Mouse (Mus musculus): ENCODE measurements around the gene Sema4b. TPM values are rescaled to one million over a fixed set of nuclear protein-coding genes. Genes with fewer than 3 reads are reported as not detected.

Gene Sema4b
- total and polyA plus RNA-seq, 2 experiments from 2014 or later, result 11.7 to 17.5 TPM

DNA sequence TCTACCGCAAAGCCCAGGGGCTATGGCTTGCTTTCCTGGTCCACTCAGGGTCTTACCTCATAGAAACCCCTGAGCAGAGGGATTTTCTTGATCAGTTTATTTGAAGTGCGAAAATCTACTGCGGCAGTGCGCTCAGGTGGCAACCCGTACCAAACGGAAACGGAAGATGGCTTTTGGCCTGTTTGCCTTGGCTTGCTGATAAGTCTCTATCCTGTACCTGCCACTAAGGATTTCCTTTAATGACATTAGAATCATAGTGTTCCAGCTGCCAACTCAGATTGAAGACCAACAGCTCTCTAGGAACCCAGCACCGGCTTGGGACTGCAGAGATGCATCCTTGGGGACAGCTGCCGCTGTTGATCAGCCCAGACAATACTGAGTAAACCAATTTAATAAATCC lies 47.2 kb downstream of the Sema4b start:
- no peak overlapping the region for H3K4me3 ChIP-seq (ENCODE audit: low read depth, low read length)
- H3K27me3 ChIP-seq (ENCODE audit: control insufficient read depth, insufficient read depth, low read length), result no peaks in the 10 kb centered on the region
- H3K27ac ChIP-seq (ENCODE audit: low read depth), result no peak overlapping the region
- H3K9me3 ChIP-seq (replicated peaks; ENCODE audit: control insufficient read depth, low read length), result no peaks in the 10 kb centered on the region
- no peak for ATAC-seq (ENCODE audit: insufficient read depth, low read depth)
- no peak for DNase-seq (ENCODE audit: low spot score)
- peaks cover 13% of the 10 kb centered on the region; the same call in 1 of the 2 replicates for H3K4me1 ChIP-seq (ENCODE audit: control insufficient read depth, insufficient read depth)
- 67% methylated on average over 9 of the region's 9 CpGs for WGBS
- peaks cover 15% of the 10 kb centered on the region for H3K36me3 ChIP-seq (replicated peaks; ENCODE audit: control insufficient read depth, insufficient read depth, low read length)
- H3K9ac ChIP-seq (replicated peaks; ENCODE audit: low read depth, low read length), result no peak overlapping the region; the same call in 1 of the 2 replicates
- H3K4me2 ChIP-seq (ENCODE audit: low read depth, low read length), result peak overlapping the region; percentile 22; the same call in 1 of the 2 replicates
- TF ChIP-seq CTCF (IDR thresholded peaks at IDR 0.05; ENCODE audit: low read depth) (no peak), EP300 (IDR thresholded peaks at IDR 0.05; ENCODE audit: low read depth) (no peak)

DNA sequence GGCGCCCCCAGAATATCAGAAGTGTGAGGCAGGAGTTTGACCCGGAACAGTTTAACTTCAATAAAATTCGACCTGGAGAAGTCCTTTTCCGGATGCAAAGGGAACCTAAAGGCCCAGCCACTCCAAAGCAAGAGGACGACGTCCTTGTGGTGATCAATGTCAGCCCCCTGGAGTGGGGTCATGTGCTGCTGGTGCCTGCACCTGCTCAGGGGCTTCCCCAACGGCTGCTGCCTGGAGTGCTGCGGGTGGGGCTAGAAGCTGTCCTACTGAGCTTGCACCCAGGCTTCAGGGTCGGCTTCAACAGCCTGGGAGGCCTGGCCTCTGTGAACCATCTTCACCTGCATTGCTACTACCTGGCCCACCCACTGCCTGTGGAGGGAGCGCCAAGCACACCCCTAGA lies 51.9 kb downstream of the Sema4b start:
- H3K27me3 ChIP-seq (ENCODE audit: control insufficient read depth, insufficient read depth, low read length), result no peaks in the 10 kb centered on the region
- DNase-seq (ENCODE audit: low spot score), result no peak
- H3K4me2 ChIP-seq (ENCODE audit: low read depth, low read length), result no peak overlapping the region
- H3K9ac ChIP-seq (replicated peaks; ENCODE audit: low read depth, low read length), result no peak overlapping the region
- WGBS, result 86% methylated on average over 10 of the region's 10 CpGs
- H3K9me3 ChIP-seq (replicated peaks; ENCODE audit: control insufficient read depth, low read length), result no peaks in the 10 kb centered on the region
- peaks cover 7% of the 10 kb centered on the region; the same call in 1 of the 2 replicates for H3K4me1 ChIP-seq (ENCODE audit: control insufficient read depth, insufficient read depth)
- peaks cover 22% of the 10 kb centered on the region for H3K36me3 ChIP-seq (replicated peaks; ENCODE audit: control insufficient read depth, insufficient read depth, low read length)
- TF ChIP-seq EP300 (IDR thresholded peaks at IDR 0.05; ENCODE audit: low read depth) (no peak), CTCF (IDR thresholded peaks at IDR 0.05; ENCODE audit: low read depth) (no peak)
- no peak overlapping the region for H3K27ac ChIP-seq (ENCODE audit: low read depth)
- ATAC-seq (ENCODE audit: insufficient read depth, low read depth), result no peak
- H3K4me3 ChIP-seq (ENCODE audit: low read depth, low read length), result no peak overlapping the region

DNA sequence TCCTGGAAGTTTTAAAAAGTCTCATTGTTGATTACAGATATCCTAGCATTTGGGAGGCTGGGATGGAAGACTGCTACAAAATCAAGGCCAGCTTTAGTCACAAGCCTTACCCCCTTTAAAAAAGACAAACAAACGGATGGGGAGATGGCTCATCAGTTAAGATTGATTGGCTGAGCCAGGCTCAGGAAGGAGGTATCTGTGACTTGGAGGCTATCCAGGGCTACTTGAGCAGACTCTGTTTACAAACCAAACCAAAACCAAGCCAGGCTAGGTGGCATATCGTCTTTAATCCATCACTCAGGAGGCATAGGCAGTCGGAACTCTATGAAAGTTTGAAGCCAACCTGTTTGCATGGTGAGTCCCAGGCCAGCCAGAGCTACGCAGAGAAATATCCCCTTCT lies 55.0 kb downstream of the Sema4b start:
- DNase-seq (ENCODE audit: low spot score) (no peak), ATAC-seq (ENCODE audit: insufficient read depth, low read depth) (no peak)
- TF ChIP-seq CTCF (IDR thresholded peaks at IDR 0.05; ENCODE audit: low read depth) (no peak), EP300 (IDR thresholded peaks at IDR 0.05; ENCODE audit: low read depth) (no peak)
- Histone ChIP-seq H3K27ac (ENCODE audit: low read depth) (no peak overlapping the region), H3K4me1 (ENCODE audit: control insufficient read depth, insufficient read depth) (0 out of 2 replicates have a peak, but pooled peaks cover 3% of the 10 kb centered on the region), H3K36me3 (replicated peaks; ENCODE audit: control insufficient read depth, insufficient read depth, low read length) (peaks cover 22% of the 10 kb centered on the region), H3K27me3 (ENCODE audit: control insufficient read depth, insufficient read depth, low read length) (no peaks in the 10 kb centered on the region), H3K4me2 (ENCODE audit: low read depth, low read length) (no peak overlapping the region), H3K9ac (replicated peaks; ENCODE audit: low read depth, low read length) (no peak overlapping the region), H3K4me3 (ENCODE audit: low read depth, low read length) (no peak overlapping the region), H3K9me3 (replicated peaks; ENCODE audit: control insufficient read depth, low read length) (no peaks in the 10 kb centered on the region)
- WGBS, result 79% methylated on average over 4 of the region's 4 CpGs

DNA sequence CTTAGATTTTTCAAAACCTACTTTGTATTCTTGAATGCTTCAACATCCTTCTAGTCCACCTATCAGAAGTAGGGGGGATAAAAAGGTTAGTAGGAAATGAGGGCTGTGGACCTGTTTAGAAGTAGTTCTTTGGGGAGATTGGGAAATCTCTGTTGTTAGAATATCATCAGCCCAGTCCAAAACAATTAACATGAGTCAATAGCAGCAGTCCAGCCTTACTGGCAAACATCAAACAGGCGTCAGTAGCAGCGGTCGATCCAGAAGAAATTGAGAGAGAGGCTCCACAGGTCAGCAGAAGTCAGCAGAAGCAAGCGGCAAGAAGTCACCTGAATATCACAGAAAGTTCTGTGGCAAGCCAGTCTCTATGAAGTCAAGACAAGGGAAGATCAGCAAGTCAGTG lies 58.2 kb downstream of the Sema4b start:
- WGBS, result 87% methylated on average over 4 of the region's 4 CpGs
- TF ChIP-seq CTCF (IDR thresholded peaks at IDR 0.05; ENCODE audit: low read depth) (no peak), EP300 (IDR thresholded peaks at IDR 0.05; ENCODE audit: low read depth) (no peak)
- Histone ChIP-seq H3K27me3 (ENCODE audit: control insufficient read depth, insufficient read depth, low read length) (no peaks in the 10 kb centered on the region), H3K36me3 (replicated peaks; ENCODE audit: control insufficient read depth, insufficient read depth, low read length) (no peaks in the 10 kb centered on the region), H3K4me2 (ENCODE audit: low read depth, low read length) (no peak overlapping the region), H3K9me3 (replicated peaks; ENCODE audit: control insufficient read depth, low read length) (no peaks in the 10 kb centered on the region), H3K4me3 (ENCODE audit: low read depth, low read length) (no peak overlapping the region), H3K9ac (replicated peaks; ENCODE audit: low read depth, low read length) (no peak overlapping the region), H3K27ac (ENCODE audit: low read depth) (no peak overlapping the region), H3K4me1 (ENCODE audit: control insufficient read depth, insufficient read depth) (0 out of 2 replicates have a peak, but pooled peaks cover 3% of the 10 kb centered on the region)
- ATAC-seq (ENCODE audit: insufficient read depth, low read depth) (no peak), DNase-seq (ENCODE audit: low spot score) (no peak)

DNA sequence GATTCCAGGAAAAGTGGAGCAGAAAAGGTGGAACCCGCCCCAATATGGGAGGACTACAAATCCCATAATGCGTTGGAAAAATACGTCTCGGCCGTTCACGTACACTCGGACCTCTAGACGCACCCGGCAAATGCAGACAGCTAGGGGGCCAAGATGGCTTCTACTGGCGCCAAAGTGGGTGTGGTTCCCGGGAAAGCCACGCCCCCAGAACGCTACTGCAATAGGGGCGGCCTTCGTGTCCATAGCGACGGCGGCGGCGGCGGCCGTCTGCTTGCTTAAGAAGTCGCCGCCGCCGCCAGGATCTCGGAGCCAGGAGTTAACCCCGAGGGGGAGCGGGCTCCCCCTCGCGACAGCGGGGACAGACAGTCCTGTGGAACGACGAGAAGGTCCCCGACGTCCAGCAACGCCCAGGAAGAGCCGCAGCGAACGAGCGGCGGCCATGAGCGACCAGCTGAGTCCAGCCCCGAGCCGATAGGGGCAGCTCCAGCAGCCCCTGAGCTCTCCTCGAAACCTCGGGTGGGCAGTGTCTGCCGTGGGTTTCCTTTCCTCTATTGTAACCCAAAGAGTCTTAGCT lies 59.6 kb downstream of the Sema4b start, which contains the start of gene Ttll13:
Ttll13 (plus strand) TSS at position 229 of the 574 bp plus-strand sequence.
- under 1% methylated on average over 48 of the region's 48 CpGs for WGBS
- peak; percentile 99 for ATAC-seq (ENCODE audit: insufficient read depth, low read depth)

More for the DNA sequence above, 59.6 kb downstream of the Sema4b start, which contains the start of gene Ttll13:
- Histone ChIP-seq H3K9me3 (replicated peaks; ENCODE audit: control insufficient read depth, low read length) (no peaks in the 10 kb centered on the region), H3K27me3 (ENCODE audit: control insufficient read depth, insufficient read depth, low read length) (no peaks in the 10 kb centered on the region), H3K9ac (replicated peaks; ENCODE audit: low read depth, low read length) (peak within 1 kb of the TSS; percentile 65), H3K36me3 (replicated peaks; ENCODE audit: control insufficient read depth, insufficient read depth, low read length) (no peaks in the 10 kb centered on the region), H3K27ac (ENCODE audit: low read depth) (peak within 1 kb of the TSS; percentile 74), H3K4me1 (ENCODE audit: control insufficient read depth, insufficient read depth) (0 out of 2 replicates have a peak, but pooled peaks cover 3% of the 10 kb centered on the region), H3K4me2 (ENCODE audit: low read depth, low read length) (peak within 1 kb of the TSS; percentile 68), H3K4me3 (ENCODE audit: low read depth, low read length) (peak within 1 kb of the TSS; percentile 70)
- peak; percentile 98 for DNase-seq (ENCODE audit: low spot score)
- TF ChIP-seq EP300 (IDR thresholded peaks at IDR 0.05; ENCODE audit: low read depth) (peak; percentile 49; the same call in 1 of the 2 replicates), CTCF (IDR thresholded peaks at IDR 0.05; ENCODE audit: low read depth) (peak; percentile 52)

All from heart, postnatal 0 days (tissue).